Mouse (Mus musculus) megakaryocyte, embryonic 14.5 days (primary cell): ENCODE data around the gene Cemip.

ENCODE experiments used
- FLI1 ChIP-seq: IDR thresholded peaks from 2 replicates; pipeline ENCODE4 v1.6.1; 2012; ENCODE audit warnings: low read length, inconsistent platforms, mixed read lengths
- GATA1 ChIP-seq: IDR thresholded peaks from 3 replicates; pipeline ENCODE4 v1.6.1; 2012; ENCODE audit warnings: mixed read lengths, low read length, inconsistent platforms, borderline replicate concordance

- TF ChIP-seq GATA1, result no peak
- no peak for TF ChIP-seq FLI1
Measured at GRCm38 (mm10) chr7:84026950-84027585, 59.2 kb downstream of the Cemip start.
